Mouse (Mus musculus): ENCODE data around the gene Zfp616. TPM values are rescaled to one million over a fixed set of nuclear protein-coding genes. Genes with fewer than 3 reads are reported as not detected.

The Zfp616 gene
- polyA plus RNA-seq (2017; shearing (Covaris generic)): not detected

DNA sequence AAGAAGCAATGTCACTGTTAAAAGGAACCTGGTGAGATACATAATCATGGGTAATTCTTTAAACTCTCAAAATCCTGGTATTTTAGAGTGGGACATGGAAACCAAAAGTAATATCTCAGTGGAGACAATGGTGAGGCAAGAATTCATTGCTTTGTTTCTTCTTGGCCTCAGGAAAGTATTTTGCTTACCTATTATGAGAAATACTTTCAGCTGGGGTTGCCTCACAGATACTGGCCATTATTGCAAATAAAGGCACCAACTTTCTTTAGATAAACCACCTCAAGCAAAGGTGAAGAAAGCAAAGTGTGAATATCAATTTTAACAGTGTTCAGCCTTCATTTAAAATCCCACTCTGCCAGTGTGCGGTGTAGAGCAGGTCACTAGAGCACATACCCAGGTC is at the start of gene Zfp616:
Zfp616 (plus strand) TSS at position 301 of the 400 bp plus-strand sequence.

DNA sequence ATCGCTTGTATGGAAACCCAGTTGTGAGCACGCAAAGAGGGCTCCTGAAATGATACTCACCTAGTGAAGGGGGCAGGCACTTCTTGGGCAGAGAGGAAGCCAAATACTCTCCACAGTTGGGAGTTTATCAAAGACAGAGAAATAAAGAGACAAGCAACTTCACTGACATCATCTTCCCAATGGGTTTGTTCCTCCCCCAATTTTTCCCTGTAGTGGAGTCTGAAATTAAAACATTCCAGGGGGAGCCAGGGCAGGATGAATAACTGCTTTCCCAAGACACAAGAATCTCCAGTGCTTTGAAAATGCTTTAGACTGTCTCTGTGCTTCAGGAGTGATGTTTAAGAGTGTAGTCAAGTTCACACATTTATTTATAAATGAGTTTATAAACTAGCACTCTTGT is 13.3 kb upstream of the Zfp616 start, which contains the start of the genes Olfr139 and Olfr399:
Olfr139 (minus strand) TSS at position 101 of the 400 bp plus-strand sequence.
Olfr399 (minus strand) TSS at position 165 of the 400 bp plus-strand sequence.

DNA sequence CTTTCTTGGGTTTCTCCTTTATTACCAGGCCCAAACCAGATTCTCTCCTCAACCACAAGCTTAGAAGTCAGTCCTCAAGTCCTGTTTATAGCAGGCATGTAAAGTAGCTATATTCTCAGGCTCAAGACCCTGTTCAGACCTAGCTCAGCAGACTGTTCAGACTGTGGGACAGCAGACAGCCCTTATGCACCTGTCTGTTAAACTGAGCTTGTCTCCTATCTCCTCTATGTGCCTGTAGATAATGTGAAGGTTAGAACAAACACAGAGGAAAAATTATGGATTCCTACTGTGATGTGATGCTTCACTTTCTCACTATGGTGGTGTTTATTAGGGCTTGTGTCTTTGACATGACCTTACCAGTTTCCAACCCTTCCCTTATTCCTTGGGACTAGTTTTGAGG is 43.7 kb downstream of the Zfp616 start, which contains the start of gene Olfr401:
Olfr401 (plus strand) TSS at position 301 of the 400 bp plus-strand sequence.

Other genes with a start within 250 kb of the Zfp616 start
- not detected for gene Olfr393, start 218.5 kb upstream of the Zfp616 start, polyA plus RNA-seq (2017; shearing (Covaris generic))
- not detected for gene Olfr394, start 179.2 kb upstream of the Zfp616 start, polyA plus RNA-seq (2017; shearing (Covaris generic))
- not detected for gene Olfr395, start 160.7 kb upstream of the Zfp616 start, polyA plus RNA-seq (2017; shearing (Covaris generic))
- gene Olfr23, start 133.3 kb upstream of the Zfp616 start, polyA plus RNA-seq (2017; shearing (Covaris generic)): not detected
- gene Olfr397, start 109.1 kb upstream of the Zfp616 start, polyA plus RNA-seq (2017; shearing (Covaris generic)): not detected
- gene Olfr398, start 79.5 kb upstream of the Zfp616 start, polyA plus RNA-seq (2017; shearing (Covaris generic)): not detected
- gene Olfr139, start 13.4 kb upstream of the Zfp616 start, polyA plus RNA-seq (2017; shearing (Covaris generic)): not detected
- gene Olfr399, start 13.3 kb upstream of the Zfp616 start, polyA plus RNA-seq (2017; shearing (Covaris generic)): not detected
- not detected for gene Olfr401, start 43.8 kb downstream of the Zfp616 start, polyA plus RNA-seq (2017; shearing (Covaris generic))
- not detected for gene Olfr402, start 83.6 kb downstream of the Zfp616 start, polyA plus RNA-seq (2017; shearing (Covaris generic))
- not detected for gene Olfr403, start 116.3 kb downstream of the Zfp616 start, polyA plus RNA-seq (2017; shearing (Covaris generic))
- gene Olfr43, start 141.4 kb downstream of the Zfp616 start, polyA plus RNA-seq (2017; shearing (Covaris generic)): not detected
- not detected for gene Olfr406, start 189.9 kb downstream of the Zfp616 start, polyA plus RNA-seq (2017; shearing (Covaris generic))
- not detected for gene Olfr59, start 213.8 kb downstream of the Zfp616 start, polyA plus RNA-seq (2017; shearing (Covaris generic))